Mouse (Mus musculus) kidney, embryonic 15.5 days (tissue): ENCODE measurements at regions not wholly inside any gene's neighbourhood (a gene's known extent, or its start where the extent isn't known, plus 50 kb on each side); places are given as distances from the start of the nearest gene placed in this dataset.
A peak's percentile ranks its signal among the peaks of the same experiment; 100 is the strongest.

Experiments used
- ATAC-seq: fragments of 200-750 bp; cut with Nextera tagmentation; replicated peaks from 2 replicates; pipeline ENCODE4 v1.8.0; 2017; ENCODE audit warnings: moderate TSS enrichment; ENCODE audit not compliant: low FRiP score
- H3K27ac ChIP-seq: fragments of 300-500 bp; sonication (generic); 2 replicates; pipeline ENCODE4 v1.5.1; 2015; ENCODE audit warnings: mild to moderate bottlenecking, inconsistent platforms
- H3K27me3 ChIP-seq: fragments of 300-500 bp; sonication (generic); 2 replicates; pipeline ENCODE4 v1.6.1; 2015; ENCODE audit warnings: inconsistent platforms
- H3K36me3 ChIP-seq: fragments of 300-500 bp; sonication (generic); 2 replicates; pipeline ENCODE4 v1.6.1; 2015; ENCODE audit warnings: inconsistent platforms
- H3K4me1 ChIP-seq: fragments of 300-500 bp; sonication (generic); 2 replicates; pipeline ENCODE4 v1.6.1; 2015; ENCODE audit warnings: inconsistent platforms
- H3K4me2 ChIP-seq: fragments of 300-500 bp; sonication (generic); 2 replicates; pipeline ENCODE4 v1.6.1; 2015; ENCODE audit warnings: moderate library complexity, mild to moderate bottlenecking, inconsistent platforms
- H3K4me3 ChIP-seq: fragments of 300-500 bp; sonication (generic); replicated peaks from 2 replicates; pipeline ENCODE4 v1.5.1; 2015; ENCODE audit warnings: mild to moderate bottlenecking, inconsistent platforms
- H3K9ac ChIP-seq: fragments of 300-500 bp; sonication (generic); 2 replicates; pipeline ENCODE4 v1.6.1; 2015; ENCODE audit warnings: mild to moderate bottlenecking, inconsistent platforms
- H3K9me3 ChIP-seq: fragments of 300-500 bp; sonication (generic); replicated peaks from 2 replicates; pipeline ENCODE4 v1.6.1; 2016; ENCODE audit warnings: inconsistent platforms
- WGBS: fragments of 180-500 bp; shearing (Covaris S2); methylation state at CpG from one replicate; pipeline ENCODE4 v1.1.7; 2015; ENCODE audit warnings: mixed read lengths; 5-methylcytosine and 5-hydroxymethylcytosine counted together

- Histone ChIP-seq H3K9me3 (no peaks in the 10 kb centered on the region), H3K4me1 (no peaks in the 10 kb centered on the region), H3K4me2 (no peak overlapping the region), H3K9ac (no peak overlapping the region), H3K4me3 (no peak overlapping the region), H3K27me3 (no peaks in the 10 kb centered on the region), H3K27ac (no peak overlapping the region), H3K36me3 (no peaks in the 10 kb centered on the region)
- WGBS, result 78% methylated on average over 2 of the region's 2 CpGs
- ATAC-seq, result no peak
Observed at GRCm38 (mm10) chr5:26494003-26494402, 236.5 kb downstream of the Gm7361 start.

- no peaks in the 10 kb centered on the region for H3K4me1 ChIP-seq
- H3K27ac ChIP-seq, result no peak overlapping the region
- H3K36me3 ChIP-seq, result no peaks in the 10 kb centered on the region
- no peak overlapping the region for H3K4me2 ChIP-seq
- H3K9me3 ChIP-seq, result no peaks in the 10 kb centered on the region
- no peak overlapping the region for H3K9ac ChIP-seq
- WGBS, result 78% methylated on average over 2 of the region's 2 CpGs
- no peaks in the 10 kb centered on the region for H3K27me3 ChIP-seq
- no peak for ATAC-seq
- no peak overlapping the region for H3K4me3 ChIP-seq
Observed at GRCm38 (mm10) chr5:26497641-26498430, 240.3 kb downstream of the Gm7361 start.

- WGBS, result 55% methylated on average over 1 of the region's 1 CpGs
- H3K9ac ChIP-seq, result no peak overlapping the region
- no peak overlapping the region for H3K4me2 ChIP-seq
- H3K9me3 ChIP-seq, result no peaks in the 10 kb centered on the region
- no peaks in the 10 kb centered on the region for H3K36me3 ChIP-seq
- no peak overlapping the region for H3K4me3 ChIP-seq
- H3K4me1 ChIP-seq, result 0 out of 2 replicates have a peak, but pooled peaks cover 4% of the 10 kb centered on the region
- ATAC-seq, result peak; percentile 74
- H3K27me3 ChIP-seq, result no peaks in the 10 kb centered on the region
- peak overlapping the region; percentile 45; the same call in 1 of the 2 replicates for H3K27ac ChIP-seq
Observed at GRCm38 (mm10) chr5:26509525-26510168, 252.2 kb downstream of the Gm7361 start.

- no peaks in the 10 kb centered on the region for H3K36me3 ChIP-seq
- H3K4me3 ChIP-seq, result no peak overlapping the region
- peak; percentile 83 for ATAC-seq
- H3K27ac ChIP-seq, result 0 out of 2 replicates have a peak overlapping the region, but pooled peaks have one; percentile 18
- H3K4me1 ChIP-seq, result 0 out of 2 replicates have a peak, but pooled peaks cover 4% of the 10 kb centered on the region
- H3K9me3 ChIP-seq, result no peaks in the 10 kb centered on the region
- H3K27me3 ChIP-seq, result no peaks in the 10 kb centered on the region
- 18% methylated on average over 5 of the region's 5 CpGs for WGBS
- no peak overlapping the region for H3K4me2 ChIP-seq
- H3K9ac ChIP-seq, result no peak overlapping the region
Observed at GRCm38 (mm10) chr5:26513039-26513955, 255.8 kb downstream of the Gm7361 start.

GRCm38 (mm10) chr5:26535556-26535955, 278.1 kb downstream of the Gm7361 start:
- no peaks in the 10 kb centered on the region for H3K9me3 ChIP-seq
- no peak overlapping the region for H3K4me3 ChIP-seq
- H3K4me2 ChIP-seq, result no peak overlapping the region
- H3K9ac ChIP-seq, result no peak overlapping the region
- H3K4me1 ChIP-seq, result no peaks in the 10 kb centered on the region
- 33% methylated on average over 6 of the region's 6 CpGs for WGBS
- no peaks in the 10 kb centered on the region for H3K36me3 ChIP-seq
- no peaks in the 10 kb centered on the region for H3K27me3 ChIP-seq
- ATAC-seq, result no peak
- no peak overlapping the region for H3K27ac ChIP-seq

- Histone ChIP-seq H3K4me1 (no peaks in the 10 kb centered on the region), H3K4me2 (no peak overlapping the region), H3K27ac (no peak overlapping the region), H3K9me3 (no peaks in the 10 kb centered on the region), H3K4me3 (no peak overlapping the region), H3K9ac (no peak overlapping the region), H3K27me3 (no peaks in the 10 kb centered on the region), H3K36me3 (no peaks in the 10 kb centered on the region)
- no peak for ATAC-seq
- 58% methylated on average over 1 of the region's 1 CpGs for WGBS
Observed at GRCm38 (mm10) chr5:26563291-26563690, 253.7 kb upstream of the Dpp6 start.

- Histone ChIP-seq H3K27ac (no peak overlapping the region), H3K9me3 (no peaks in the 10 kb centered on the region), H3K4me2 (no peak overlapping the region), H3K36me3 (no peaks in the 10 kb centered on the region), H3K27me3 (no peaks in the 10 kb centered on the region), H3K4me3 (no peak overlapping the region), H3K9ac (no peak overlapping the region), H3K4me1 (no peaks in the 10 kb centered on the region)
- WGBS, result 88% methylated on average over 1 of the region's 1 CpGs
- ATAC-seq, result no peak
Observed at GRCm38 (mm10) chr5:26564056-26564455, 252.9 kb upstream of the Dpp6 start.

- H3K27ac ChIP-seq, result peak overlapping the region; percentile 62; the same call in 1 of the 2 replicates
- H3K4me2 ChIP-seq, result no peak overlapping the region
- WGBS, result 24% methylated on average over 3 of the region's 3 CpGs
- no peaks in the 10 kb centered on the region for H3K36me3 ChIP-seq
- ATAC-seq, result peak; percentile 97
- no peak overlapping the region for H3K4me3 ChIP-seq
- no peaks in the 10 kb centered on the region for H3K9me3 ChIP-seq
- no peak overlapping the region for H3K9ac ChIP-seq
- no peaks in the 10 kb centered on the region for H3K27me3 ChIP-seq
- H3K4me1 ChIP-seq, result 0 out of 2 replicates have a peak, but pooled peaks cover 3% of the 10 kb centered on the region
Observed at GRCm38 (mm10) chr5:26572691-26573191, 244.3 kb upstream of the Dpp6 start.

- Histone ChIP-seq H3K4me1 (0 out of 2 replicates have a peak, but pooled peaks cover 3% of the 10 kb centered on the region), H3K4me3 (no peak overlapping the region), H3K4me2 (no peak overlapping the region), H3K27ac (no peak overlapping the region), H3K9me3 (no peaks in the 10 kb centered on the region), H3K27me3 (no peaks in the 10 kb centered on the region), H3K9ac (no peak overlapping the region), H3K36me3 (no peaks in the 10 kb centered on the region)
- whole genome bisulfite sequencing, result 72% methylated on average over 3 of the region's 3 CpGs
- ATAC-seq, result no peak
Observed at GRCm38 (mm10) chr5:26573446-26573845, 243.6 kb upstream of the Dpp6 start.

- Histone ChIP-seq H3K27me3 (no peaks in the 10 kb centered on the region), H3K4me2 (no peak overlapping the region), H3K4me1 (no peaks in the 10 kb centered on the region), H3K9me3 (no peaks in the 10 kb centered on the region), H3K4me3 (no peak overlapping the region), H3K36me3 (no peaks in the 10 kb centered on the region), H3K9ac (no peak overlapping the region), H3K27ac (no peak overlapping the region)
- 73% methylated on average over 5 of the region's 5 CpGs for WGBS
- ATAC-seq, result no peak
Observed at GRCm38 (mm10) chr5:26586108-26586507, 230.9 kb upstream of the Dpp6 start.

- H3K9ac ChIP-seq, result no peak overlapping the region
- peak; percentile 74; the same call in 1 of the 2 replicates for ATAC-seq
- no peaks in the 10 kb centered on the region for H3K9me3 ChIP-seq
- H3K4me2 ChIP-seq, result no peak overlapping the region
- WGBS, result 57% methylated on average over 6 of the region's 6 CpGs
- H3K27me3 ChIP-seq, result no peaks in the 10 kb centered on the region
- 0 out of 2 replicates have a peak, but pooled peaks cover 5% of the 10 kb centered on the region for H3K4me1 ChIP-seq
- H3K36me3 ChIP-seq, result no peaks in the 10 kb centered on the region
- H3K4me3 ChIP-seq, result no peak overlapping the region
- H3K27ac ChIP-seq, result no peak overlapping the region
Observed at GRCm38 (mm10) chr5:26590886-26591285, 226.1 kb upstream of the Dpp6 start.
